Mouse (Mus musculus): ENCODE results near the gene Metrn.

Metrn gene

DNA sequence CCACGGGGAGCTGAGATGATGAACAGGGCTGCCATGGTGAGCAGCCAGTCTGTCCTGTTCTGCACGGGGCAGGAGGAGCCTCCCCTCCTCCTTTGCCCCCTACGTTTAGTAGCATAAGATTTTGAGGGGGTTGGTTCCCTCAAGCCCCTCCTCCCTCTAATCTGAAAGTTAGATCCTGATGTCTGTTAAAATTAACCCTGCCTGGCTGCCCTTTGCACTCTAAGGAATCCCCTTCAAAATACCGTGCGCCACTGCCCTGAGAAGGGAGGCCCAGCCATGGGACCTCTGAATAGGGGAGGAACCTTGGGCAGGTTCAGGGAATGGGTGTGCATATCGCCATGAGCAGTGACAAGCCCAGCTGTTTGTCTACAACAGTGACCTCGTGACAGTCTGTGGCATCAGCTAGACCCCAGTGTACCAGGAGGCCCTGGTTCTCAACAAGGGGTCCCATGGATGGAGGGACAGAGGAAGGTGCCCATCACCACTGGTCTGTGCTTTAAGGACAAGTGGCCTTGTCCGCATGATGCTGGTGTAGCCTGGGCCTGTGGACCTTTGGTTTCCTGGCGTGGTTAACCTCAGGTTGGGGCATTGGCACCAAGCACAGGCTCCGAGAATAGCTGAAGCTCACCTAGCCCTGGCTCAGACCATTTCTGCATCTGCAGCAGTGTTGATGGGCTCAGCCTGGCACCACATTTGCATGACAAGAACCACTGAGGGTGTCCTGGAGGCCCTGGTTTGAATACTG, 21.4 kb downstream of the Metrn start:
- DNase-seq (ENCODE audit: low spot score in 2 of 2) = no peak

DNA sequence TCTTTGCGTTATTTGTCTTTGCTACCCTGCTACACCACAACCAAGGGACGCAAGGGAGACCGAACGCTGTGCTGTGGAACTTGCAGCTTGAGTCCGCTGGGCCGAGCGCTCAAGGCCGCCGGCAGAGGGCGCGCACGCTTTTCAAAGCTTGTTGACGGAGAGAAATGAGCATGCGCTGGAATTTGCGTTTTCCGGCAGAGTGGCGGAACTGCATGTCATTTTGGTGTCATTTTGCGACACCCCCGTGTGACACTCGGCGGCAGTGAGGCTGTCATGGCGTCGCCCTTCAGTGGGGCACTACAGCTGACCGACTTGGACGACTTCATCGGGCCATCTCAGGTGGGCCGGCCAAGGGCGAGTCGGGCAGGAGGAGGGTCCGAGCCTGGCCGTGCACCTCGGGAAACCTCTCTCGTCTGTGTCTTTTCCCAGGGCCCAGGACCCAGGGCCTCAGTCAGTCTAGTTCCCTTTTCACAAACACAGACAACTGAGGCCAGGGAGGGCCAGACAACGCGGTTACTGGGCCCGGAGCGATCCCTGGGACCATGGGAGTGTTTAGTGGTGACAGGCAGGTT, 23.3 kb downstream of the Metrn start, which contains the start of gene Narfl:
Gene Narfl, plus strand, starts transcription at position 228 of the 572 bp plus-strand sequence.
- DNase-seq (ENCODE audit: low spot score in 2 of 2) = peak; percentile 90 to 99

DNA sequence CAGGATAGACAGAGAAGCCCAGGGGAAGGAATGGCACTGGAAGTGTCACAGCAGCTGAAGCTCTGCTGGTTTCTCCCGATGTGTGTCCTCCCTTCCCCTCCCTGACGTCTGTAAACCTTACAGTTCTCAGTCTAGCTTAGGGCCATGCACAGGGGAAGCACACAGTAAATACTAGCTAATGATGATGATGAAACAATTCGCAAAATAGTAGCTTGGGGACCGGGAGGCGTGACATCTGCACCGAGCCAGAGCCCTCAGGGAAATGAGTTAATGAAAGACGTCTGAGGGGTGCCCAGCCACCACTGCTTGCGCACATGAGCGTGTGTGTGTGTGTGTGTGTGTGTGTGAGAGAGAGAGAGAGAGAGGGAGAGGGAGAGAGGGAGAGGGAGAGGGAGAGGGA, 27.6 kb downstream of the Metrn start:
- DNase-seq (ENCODE audit: low spot score in 2 of 2) = no peak

DNA sequence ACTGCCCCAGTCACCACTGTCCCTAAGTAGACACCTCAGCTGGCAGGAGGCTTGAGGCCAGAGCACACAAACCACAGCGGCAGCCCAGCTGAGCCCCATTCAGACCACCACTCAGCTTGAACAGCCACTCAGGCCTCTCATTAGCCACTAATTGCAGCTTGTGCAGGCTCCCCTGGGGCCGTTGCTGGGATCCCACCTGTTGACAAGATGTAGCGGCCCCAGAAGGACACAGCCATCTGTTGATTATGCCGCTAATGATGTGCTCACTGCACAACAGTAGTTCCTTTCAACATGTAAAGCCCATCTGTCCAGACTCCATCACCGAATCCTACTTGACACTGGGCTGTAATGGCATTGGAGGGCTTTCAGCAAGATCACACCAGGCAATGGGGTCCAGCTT, 31.1 kb downstream of the Metrn start:
- no peak for DNase-seq (ENCODE audit: low spot score in 2 of 2)

DNA sequence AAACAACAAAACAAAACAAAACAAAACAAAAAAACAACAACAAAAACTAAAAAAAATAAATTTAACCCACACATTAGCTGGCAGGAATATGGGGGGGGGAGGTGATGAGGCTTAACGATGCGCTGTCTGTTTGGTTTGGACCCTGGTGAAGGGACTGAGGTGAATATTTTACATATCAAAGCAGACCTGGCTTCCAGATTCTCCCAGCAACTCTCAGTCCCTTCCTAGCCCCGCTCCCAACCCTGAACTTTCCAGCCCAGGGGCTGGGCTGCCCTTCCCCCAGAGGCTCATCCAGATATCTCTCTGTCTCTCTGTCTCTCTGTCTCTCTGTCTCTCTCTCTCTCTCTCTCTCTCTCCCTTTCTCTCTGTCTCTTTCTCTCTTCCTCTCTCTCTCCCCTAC, 34.3 kb downstream of the Metrn start:
- DNase-seq (ENCODE audit: low spot score in 2 of 2) = no peak

DNA sequence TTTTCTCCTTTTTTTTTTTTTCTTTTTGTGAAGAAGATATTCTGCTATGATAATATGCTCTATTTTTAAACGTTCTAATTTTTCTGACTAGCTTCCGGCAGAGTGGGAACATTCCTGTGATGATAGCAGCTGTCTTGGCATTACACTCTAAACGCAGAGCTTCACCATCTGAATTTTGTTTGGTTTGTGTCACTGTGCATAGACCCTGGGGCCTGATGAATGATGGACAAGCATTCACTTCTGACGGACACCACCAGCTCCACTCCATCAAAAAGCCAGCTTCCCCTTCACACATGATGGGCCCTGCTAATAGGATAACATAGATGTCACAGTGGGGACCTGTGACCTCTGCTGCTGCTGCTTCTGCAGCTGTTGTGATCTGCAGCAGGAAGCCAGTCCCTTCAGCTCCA, 35.4 kb downstream of the Metrn start:
- peak in 1 of 2 experiments; percentile 55 for DNase-seq (ENCODE audit: low spot score in 2 of 2)

DNA sequence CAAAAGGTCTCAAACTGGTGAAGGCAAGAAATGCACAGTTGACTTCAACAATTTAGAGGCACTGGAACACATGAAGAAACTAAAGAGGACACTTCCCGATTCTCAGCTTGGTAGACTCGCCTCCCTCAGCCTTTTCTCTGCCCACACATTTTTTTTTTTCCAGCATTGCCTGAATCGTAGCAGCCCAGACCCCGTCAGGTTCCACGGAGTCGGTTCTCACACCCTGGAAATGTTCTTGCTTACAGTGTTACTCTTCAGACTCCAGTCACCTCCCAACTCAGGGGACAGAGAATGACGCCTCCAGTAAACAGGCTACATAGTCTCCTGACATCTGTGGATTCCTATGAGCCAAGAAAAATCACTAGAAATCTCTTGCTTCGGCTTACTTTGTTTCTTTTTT, 36.8 kb downstream of the Metrn start:
- no peak for DNase-seq (ENCODE audit: low spot score in 2 of 2)

DNA sequence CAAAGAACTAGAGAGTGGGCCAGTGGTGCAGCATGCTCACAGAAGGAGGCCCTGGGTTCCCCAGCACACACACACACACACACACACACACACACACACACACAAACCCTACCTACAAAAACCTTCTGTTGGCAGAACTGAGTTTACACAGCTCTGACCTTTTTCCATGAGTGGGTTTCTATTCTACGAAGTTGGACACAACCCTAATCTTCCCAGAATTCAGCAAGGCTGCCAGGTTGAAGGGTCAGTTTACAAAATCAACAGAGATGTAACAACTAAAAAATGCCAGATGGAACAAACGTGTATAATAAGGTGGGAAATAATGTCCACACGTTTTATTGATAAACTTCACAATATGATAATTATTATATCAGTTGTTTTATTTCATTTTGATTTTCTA, 39.2 kb downstream of the Metrn start:
- no peak for DNase-seq (ENCODE audit: low spot score in 2 of 2)

DNA sequence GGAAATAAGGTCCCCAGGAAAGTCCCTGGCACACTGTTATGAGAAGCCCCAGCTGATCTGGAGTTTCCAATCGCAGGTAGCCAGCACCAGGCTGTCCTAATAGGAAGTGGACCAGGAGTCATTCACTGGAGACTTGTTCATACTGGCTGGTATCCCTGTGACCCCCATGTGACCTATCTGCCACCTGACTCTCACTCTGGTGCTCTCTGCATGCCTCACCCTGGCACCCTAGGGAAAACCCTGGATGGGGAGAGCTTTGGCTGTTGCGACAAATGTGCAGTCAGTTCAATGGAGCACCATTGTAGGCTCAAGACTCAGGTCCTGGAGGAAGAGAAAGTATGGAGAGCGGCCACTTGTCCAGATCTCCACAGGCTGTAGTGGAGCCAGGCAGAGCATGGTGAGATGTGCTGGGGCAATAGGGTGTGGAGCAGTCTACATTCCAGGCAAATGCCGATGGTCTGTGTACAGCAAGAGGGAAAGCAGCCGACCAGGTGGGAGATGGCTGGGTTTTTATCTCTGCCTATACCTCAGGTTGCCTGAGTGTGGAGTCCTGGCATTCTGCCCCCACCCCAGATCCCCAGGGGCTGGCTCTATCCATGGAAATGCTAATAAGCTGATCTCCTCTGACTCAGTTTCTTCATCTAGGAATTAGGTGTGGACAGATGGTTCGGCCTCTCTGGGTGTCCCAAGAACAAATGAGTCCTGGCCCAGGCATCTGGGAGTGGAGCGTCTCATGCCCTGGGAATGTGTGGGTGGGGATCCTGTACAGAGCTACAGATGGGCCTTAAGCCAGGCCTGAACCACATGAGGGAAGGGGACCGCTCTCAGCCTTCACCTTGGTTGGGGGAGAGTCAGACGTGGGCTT, 40.3 kb downstream of the Metrn start:
- no peak for DNase-seq (ENCODE audit: low spot score in 2 of 2)

DNA sequence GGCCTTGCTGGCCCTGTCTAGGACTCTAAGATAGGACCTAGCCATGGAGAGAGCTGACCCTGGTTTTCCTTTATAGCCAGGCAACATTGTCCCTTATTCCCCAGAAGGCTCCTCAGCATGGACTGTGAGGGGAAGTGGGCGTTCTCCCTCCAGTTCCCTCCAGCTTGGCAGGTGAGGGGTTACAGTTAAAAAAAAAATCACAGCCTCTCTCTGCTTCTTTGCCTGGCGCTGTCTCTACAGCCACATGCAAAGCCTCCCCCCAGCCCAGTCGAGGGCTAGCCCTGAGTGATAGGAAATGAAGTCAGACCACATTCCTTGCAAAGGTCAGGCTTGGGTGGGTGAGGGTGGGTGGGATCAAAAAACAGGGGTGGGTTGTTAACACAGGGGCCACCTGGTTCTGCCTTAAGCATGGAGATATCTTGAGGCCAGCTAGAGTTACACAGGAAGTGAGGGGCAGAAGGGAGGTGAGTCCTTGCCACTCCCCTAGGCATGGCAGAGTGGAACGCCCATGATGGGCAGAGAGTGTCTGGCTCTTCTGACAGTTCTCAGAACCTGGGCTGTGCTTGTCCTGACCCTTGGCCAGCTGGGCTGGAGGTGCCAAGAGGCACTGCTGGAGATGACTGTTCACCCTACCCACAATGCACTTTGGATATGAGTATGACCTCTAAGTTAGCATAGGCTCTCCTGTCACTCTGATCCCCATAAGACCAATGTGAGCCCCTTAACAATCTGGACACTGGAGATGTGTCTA, 41.1 kb downstream of the Metrn start:
- no peak for DNase-seq (ENCODE audit: low spot score in 2 of 2)

DNA sequence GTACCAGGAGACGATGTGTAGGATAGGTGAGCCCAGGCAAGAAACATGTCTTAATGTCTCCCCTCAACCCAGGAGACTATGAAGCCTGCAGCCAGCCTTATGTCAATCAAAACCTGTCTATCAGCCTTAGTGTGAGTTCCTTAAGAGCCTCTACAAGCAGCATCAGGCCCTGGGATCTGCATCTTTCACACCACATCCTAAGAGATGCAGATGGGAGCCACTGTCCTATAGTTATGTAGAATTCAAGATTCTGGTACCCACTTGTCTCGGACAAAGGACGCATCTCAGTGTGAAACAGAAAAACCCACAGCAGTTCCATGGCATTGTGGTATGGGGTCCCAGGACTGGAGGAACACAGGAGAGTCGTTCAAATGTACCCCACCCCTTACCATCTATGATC, 41.9 kb downstream of the Metrn start:
- no peak for DNase-seq (ENCODE audit: low spot score in 2 of 2)

DNA sequence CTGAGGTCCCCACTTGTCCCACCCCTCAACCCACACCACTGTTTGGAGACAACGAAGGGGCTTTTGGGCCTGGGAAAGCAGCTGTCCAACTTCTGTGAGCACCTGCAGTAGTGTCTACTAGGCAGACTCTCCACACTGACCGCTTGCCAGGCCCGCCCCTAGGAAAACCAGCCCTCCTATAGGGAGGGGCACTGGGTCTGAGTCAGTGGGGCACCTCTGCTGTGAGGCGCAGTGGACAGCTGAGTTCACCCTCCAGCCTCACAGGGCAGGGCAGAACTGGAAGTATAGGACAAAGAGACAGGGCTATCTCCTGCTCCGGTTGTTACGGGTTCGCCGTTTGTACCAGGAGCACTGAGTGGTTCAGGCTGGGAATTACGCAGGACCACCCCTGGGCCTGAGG, 42.7 kb downstream of the Metrn start, which contains the start of gene Msln:
Gene Msln, minus strand, starts transcription at position 138 of the 400 bp plus-strand sequence.
- DNase-seq (ENCODE audit: low spot score in 2 of 2) = no peak

DNA sequence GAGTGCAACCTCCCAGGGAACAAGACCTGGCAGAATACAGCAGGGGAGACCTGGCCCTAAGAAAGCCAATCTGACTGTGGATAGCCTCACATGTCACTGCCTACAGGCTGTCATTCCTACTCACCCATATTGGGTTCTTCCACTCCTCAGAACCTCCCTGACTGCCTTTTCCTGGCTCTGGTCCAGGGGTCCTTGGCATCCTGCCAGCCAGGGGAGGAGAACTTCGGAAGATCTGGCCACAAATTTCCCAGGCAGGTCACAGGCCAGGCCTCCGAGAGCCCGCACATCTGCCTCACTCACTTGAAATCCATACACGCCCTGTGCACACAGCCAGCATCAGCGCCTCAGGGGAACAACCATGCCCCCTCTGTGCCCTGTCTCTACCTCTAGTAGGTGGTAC, 45.5 kb downstream of the Metrn start:
- DNase-seq (ENCODE audit: low spot score in 2 of 2) = no peak

DNA sequence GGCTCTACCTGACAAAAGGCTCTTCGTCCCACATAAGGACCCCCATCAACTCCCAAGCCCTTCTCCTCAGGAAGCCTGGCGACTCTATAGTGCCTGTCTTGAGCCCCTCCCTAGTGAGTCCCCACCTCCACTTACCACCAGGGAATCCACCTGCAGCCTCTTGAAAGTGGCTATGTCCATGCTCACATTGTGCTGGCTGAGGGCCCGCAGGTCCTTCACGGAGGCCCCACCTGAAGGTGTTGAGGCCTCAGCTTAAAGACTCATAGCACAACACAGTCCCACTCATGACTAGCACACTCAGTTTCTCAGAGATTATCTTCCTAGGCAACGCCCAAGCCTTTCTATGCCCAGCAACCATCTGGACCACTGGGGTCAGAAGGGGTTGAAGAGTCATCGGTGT, 47.6 kb downstream of the Metrn start:
- DNase-seq (ENCODE audit: low spot score in 2 of 2) = no peak

DNA sequence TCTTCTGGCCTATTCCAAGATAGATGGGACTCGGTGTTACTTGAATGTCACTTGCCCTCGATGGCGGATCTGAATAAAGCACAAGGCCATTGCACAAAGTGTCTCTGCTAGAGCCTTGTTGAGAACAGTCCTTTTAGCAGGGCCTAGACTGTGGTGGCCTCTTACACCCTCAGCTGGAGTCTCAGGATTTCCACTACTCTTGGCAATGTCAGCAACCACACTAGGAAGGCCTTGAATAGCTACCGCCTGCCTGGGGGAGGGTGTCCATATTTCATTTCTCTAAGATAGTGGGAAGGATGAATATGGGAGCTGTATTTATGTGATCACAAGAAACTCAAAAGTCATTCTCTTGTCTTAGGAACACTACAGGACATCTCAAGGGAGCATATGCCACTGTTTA, 48.7 kb downstream of the Metrn start:
- DNase-seq (ENCODE audit: low spot score in 2 of 2) = no peak

DNA sequence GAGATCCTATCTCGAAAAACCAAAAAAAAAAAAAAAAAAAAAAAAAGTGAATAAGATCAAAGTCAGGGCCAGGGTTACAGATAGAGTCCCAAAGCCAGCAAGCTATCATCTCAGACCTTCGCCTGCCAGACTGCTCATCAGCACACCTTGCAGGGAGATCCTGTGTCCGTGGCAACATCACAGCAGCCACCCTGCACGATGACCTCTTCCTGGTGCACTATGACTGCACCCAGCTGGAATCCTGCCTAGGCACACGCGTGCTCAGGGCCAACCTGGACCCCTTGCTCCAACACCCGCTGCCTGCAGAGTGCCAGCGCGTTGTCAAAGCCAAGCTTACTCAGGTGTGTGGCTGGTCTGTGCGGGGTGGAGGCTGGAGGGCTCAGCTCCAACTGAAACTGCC, 52.6 kb downstream of the Metrn start:
- no peak for DNase-seq (ENCODE audit: low spot score in 2 of 2)

DNA sequence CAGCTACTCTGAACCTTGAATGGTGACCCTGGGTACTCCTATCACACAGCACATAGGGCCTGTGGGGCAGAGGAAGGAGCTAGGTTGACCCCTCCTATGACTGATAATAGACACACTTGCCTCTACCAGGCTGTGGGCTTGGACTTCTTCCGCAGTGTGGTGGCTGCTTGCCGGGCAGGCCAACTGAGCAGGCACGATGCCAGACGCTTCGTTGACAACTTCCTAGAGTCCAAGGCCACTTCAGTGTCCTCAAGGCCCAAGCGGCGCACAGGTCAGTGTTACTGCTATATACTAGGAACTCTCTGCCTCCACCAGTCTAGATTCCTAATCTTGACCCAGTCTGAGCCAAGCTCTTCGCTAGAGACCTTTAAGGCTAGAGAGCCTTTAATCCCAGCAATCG, 53.1 kb downstream of the Metrn start:
- DNase-seq (ENCODE audit: low spot score in 2 of 2) = no peak

Measured in left cerebral cortex, adult 9 months (tissue).